8 mouse cellular contexts compared by ENCODE assay signal in genomic region chr2:147177672-147178071, GRCm38 (mm10). TPM values are rescaled to one million over a fixed set of nuclear protein-coding genes. Genes with fewer than 3 reads are reported as not detected.
DNase-seq lines count a peak whose midpoint lies in the region; ATAC-seq and TF ChIP-seq lines count a peak whose summit lies in the region.

No protein-coding gene starts in this region.

- H3K4me2 ChIP-seq in embryonic facial prominence, embryonic 13.5 days, result peak overlapping the region; percentile 61
- peak overlapping the region; percentile 68 for H3K4me2 ChIP-seq in limb, embryonic 13.5 days (replicated peaks)
- H3K4me2 ChIP-seq in midbrain, embryonic 15.5 days, result peak overlapping the region; percentile 42

- H3K36me3 ChIP-seq in embryonic facial prominence, embryonic 13.5 days, result no peaks in the 10 kb centered on the region
- H3K36me3 ChIP-seq in limb, embryonic 13.5 days, result no peaks in the 10 kb centered on the region
- H3K36me3 ChIP-seq in midbrain, embryonic 15.5 days (replicated peaks), result no peaks in the 10 kb centered on the region
- no peaks in the 10 kb centered on the region for H3K36me3 ChIP-seq in spleen, adult 2 months (ENCODE audit: control insufficient read depth, insufficient read depth, low read length)

- 8% methylated on average over 10 of the region's 10 CpGs for WGBS in embryonic facial prominence, embryonic 13.5 days
- WGBS in limb, embryonic 13.5 days, result 7% methylated on average over 10 of the region's 10 CpGs
- 6% methylated on average over 10 of the region's 10 CpGs for whole genome bisulfite sequencing in midbrain, embryonic 15.5 days
- WGBS in spleen, adult 2 months, result 9% methylated on average over 10 of the region's 10 CpGs

- no peak for TF ChIP-seq POLR2A in spleen, adult 2 months (IDR thresholded peaks at IDR 0.05; ENCODE audit: low read depth, low read length)

- H3K27me3 ChIP-seq in embryonic facial prominence, embryonic 13.5 days, result peaks cover 88% of the 10 kb centered on the region
- H3K27me3 ChIP-seq in limb, embryonic 13.5 days, result peaks cover 83% of the 10 kb centered on the region
- peaks cover 76% of the 10 kb centered on the region for H3K27me3 ChIP-seq in midbrain, embryonic 15.5 days (replicated peaks)
- peaks cover 5% of the 10 kb centered on the region for H3K27me3 ChIP-seq in spleen, adult 2 months (ENCODE audit: control insufficient read depth, insufficient read depth, low read length)

- H3K4me3 ChIP-seq in embryonic facial prominence, embryonic 13.5 days, result peak overlapping the region; percentile 38
- H3K4me3 ChIP-seq in limb, embryonic 13.5 days, result peak overlapping the region; percentile 42
- peak overlapping the region; percentile 27 for H3K4me3 ChIP-seq in midbrain, embryonic 15.5 days
- H3K4me3 ChIP-seq in spleen, adult 2 months (ENCODE audit: extremely low read depth, insufficient read depth, insufficient read length), result no peak overlapping the region

- H3K9ac ChIP-seq in embryonic facial prominence, embryonic 13.5 days, result no peak overlapping the region
- no peak overlapping the region for H3K9ac ChIP-seq in limb, embryonic 13.5 days
- no peak overlapping the region for H3K9ac ChIP-seq in midbrain, embryonic 15.5 days

- ATAC-seq in embryonic facial prominence, embryonic 13.5 days (ENCODE audit: insufficient number of reproducible peaks, insufficient read depth, low FRiP score, low TSS enrichment, low read depth), result no peak
- peak; percentile 17; the same call in 1 of the 2 replicates for ATAC-seq in limb, embryonic 13.5 days (ENCODE audit: low FRiP score, low read depth)
- ATAC-seq in midbrain, embryonic 15.5 days (replicated peaks), result peak; percentile 43; the same call in 1 of the 2 replicates

- no peak overlapping the region for H3K27ac ChIP-seq in embryonic facial prominence, embryonic 13.5 days
- H3K27ac ChIP-seq in limb, embryonic 13.5 days, result no peak overlapping the region
- H3K27ac ChIP-seq in midbrain, embryonic 15.5 days, result no peak overlapping the region
- no peak overlapping the region for H3K27ac ChIP-seq in spleen, adult 2 months (ENCODE audit: insufficient read depth, low read length)

- no peaks in the 10 kb centered on the region for H3K9me3 ChIP-seq in embryonic facial prominence, embryonic 13.5 days
- no peaks in the 10 kb centered on the region for H3K9me3 ChIP-seq in limb, embryonic 13.5 days
- no peaks in the 10 kb centered on the region for H3K9me3 ChIP-seq in midbrain, embryonic 15.5 days

- H3K4me1 ChIP-seq in embryonic facial prominence, embryonic 13.5 days, result peaks cover 6% of the 10 kb centered on the region; the same call in 1 of the 2 replicates
- H3K4me1 ChIP-seq in limb, embryonic 13.5 days, result peaks cover 9% of the 10 kb centered on the region
- peaks cover 16% of the 10 kb centered on the region for H3K4me1 ChIP-seq in midbrain, embryonic 15.5 days
- H3K4me1 ChIP-seq in spleen, adult 2 months (ENCODE audit: control insufficient read depth, insufficient read depth, insufficient read length), result no peaks in the 10 kb centered on the region

- peak; percentile 82 for DNase-seq in 416B (ENCODE audit: low read depth)
- DNase-seq in adrenal gland, postnatal 36 days, result peak; percentile 80 to 81
- peak; percentile 50 to 79 for DNase-seq in heart, adult 9 months (ENCODE audit: low spot score in 2 of 2)
- peak; percentile 90 for DNase-seq in kidney, adult 9 months
- peak; percentile 25 to 63 for DNase-seq in spleen, adult 2 months (ENCODE audit: low read depth in 1 of 2, low spot score in 2 of 2)

- peak; percentile 86; the same call in 1 of the 2 replicates for TF ChIP-seq CTCF in spleen, adult 2 months (IDR thresholded peaks at IDR 0.05; ENCODE audit: extremely low read depth, insufficient read depth, insufficient read length, insufficient replicate concordance)

RNA-seq across cellular contexts. Expression of gene Nkx2-2, which starts 16.4 kb away (rescaled TPM):
- total RNA-seq in adrenal gland, postnatal 36 days (2021), result not detected
- polyA plus RNA-seq in embryonic facial prominence, embryonic 13.5 days (2015; fragmentation: Nextera tagmentation; extraction: Ambion mirVana), result not detected in 2 replicates
- polyA plus RNA-seq in limb, embryonic 13.5 days (2015; fragmentation: Nextera tagmentation; extraction: Ambion mirVana), result not detected in 2 replicates
- polyA plus RNA-seq in midbrain, embryonic 15.5 days (2015; fragmentation: Nextera tagmentation; extraction: Ambion mirVana), result 6.3 and 9.4 TPM in 2 replicates
- 0.05 and 0.12 TPM in 2 replicates for polyA plus RNA-seq in spleen, adult 2 months (2012; rRNA removed)
